Mouse (Mus musculus): ENCODE measurements at regions not wholly inside any gene's neighbourhood (a gene's known extent, or its start where the extent isn't known, plus 50 kb on each side); places are given as distances from the start of the nearest gene placed in this dataset.
A peak's percentile ranks its signal among the peaks of the same experiment; 100 is the strongest.

- WGBS, result 29% methylated on average over 5 of the region's 5 CpGs
- Histone ChIP-seq H3K27me3 (ENCODE audit: control insufficient read depth, insufficient read depth, low read length) (no peaks in the 10 kb centered on the region), H3K4me3 (ENCODE audit: insufficient read depth, low read depth, low read length) (no peak overlapping the region)
Measured at GRCm38 (mm10) chr3:149086704-149087103, 96.3 kb upstream of the Adgrl2 start.

GRCm38 (mm10) chr3:149086086-149086485, 95.7 kb upstream of the Adgrl2 start:
- H3K27ac ChIP-seq (replicated peaks; ENCODE audit: insufficient read depth, low read depth, low read length), result no peak overlapping the region
- H3K4me3 ChIP-seq (ENCODE audit: insufficient read depth, low read depth, low read length), result no peak overlapping the region
- DNase-seq (ENCODE audit: extremely low read depth, low read depth, low spot score), result no peak
- no peak overlapping the region for H3K9ac ChIP-seq (ENCODE audit: low read depth, low read length)
- WGBS, result 44% methylated on average over 3 of the region's 3 CpGs
- peaks cover 33% of the 10 kb centered on the region for H3K4me1 ChIP-seq (ENCODE audit: control insufficient read depth, insufficient read depth, low read length)
- no peaks in the 10 kb centered on the region for H3K36me3 ChIP-seq (ENCODE audit: control insufficient read depth, insufficient read depth, low read length)
- H3K27me3 ChIP-seq (ENCODE audit: control insufficient read depth, insufficient read depth, low read length), result no peaks in the 10 kb centered on the region
- H3K79me2 ChIP-seq (ENCODE audit: control insufficient read depth, insufficient read depth, low read length), result no peaks in the 10 kb centered on the region
- no peak for TF ChIP-seq POLR2A (IDR thresholded peaks at IDR 0.05; ENCODE audit: extremely low read depth, insufficient read depth, low read length)
- no peak for TF ChIP-seq CTCF (IDR thresholded peaks at IDR 0.05; ENCODE audit: low read depth, low read length)

More at GRCm38 (mm10) chr3:149086704-149087103, 96.3 kb upstream of the Adgrl2 start:
- H3K9ac ChIP-seq (ENCODE audit: low read depth, low read length), result no peak overlapping the region
- H3K27ac ChIP-seq (replicated peaks; ENCODE audit: insufficient read depth, low read depth, low read length), result no peak overlapping the region
- H3K79me2 ChIP-seq (ENCODE audit: control insufficient read depth, insufficient read depth, low read length), result no peaks in the 10 kb centered on the region
- DNase-seq (ENCODE audit: extremely low read depth, low read depth, low spot score), result no peak
- TF ChIP-seq CTCF (IDR thresholded peaks at IDR 0.05; ENCODE audit: low read depth, low read length) (no peak), POLR2A (IDR thresholded peaks at IDR 0.05; ENCODE audit: extremely low read depth, insufficient read depth, low read length) (no peak)
- H3K4me1 ChIP-seq (ENCODE audit: control insufficient read depth, insufficient read depth, low read length), result peaks cover 33% of the 10 kb centered on the region
- H3K36me3 ChIP-seq (ENCODE audit: control insufficient read depth, insufficient read depth, low read length), result no peaks in the 10 kb centered on the region

GRCm38 (mm10) chr3:149084861-149085598, 94.7 kb upstream of the Adgrl2 start:
- TF ChIP-seq CTCF (IDR thresholded peaks at IDR 0.05; ENCODE audit: low read depth, low read length) (no peak), POLR2A (IDR thresholded peaks at IDR 0.05; ENCODE audit: extremely low read depth, insufficient read depth, low read length) (no peak)
- Histone ChIP-seq H3K4me1 (ENCODE audit: control insufficient read depth, insufficient read depth, low read length) (peaks cover 31% of the 10 kb centered on the region), H3K36me3 (ENCODE audit: control insufficient read depth, insufficient read depth, low read length) (no peaks in the 10 kb centered on the region), H3K27ac (replicated peaks; ENCODE audit: insufficient read depth, low read depth, low read length) (no peak overlapping the region), H3K27me3 (ENCODE audit: control insufficient read depth, insufficient read depth, low read length) (no peaks in the 10 kb centered on the region), H3K9ac (ENCODE audit: low read depth, low read length) (no peak overlapping the region), H3K79me2 (ENCODE audit: control insufficient read depth, insufficient read depth, low read length) (no peaks in the 10 kb centered on the region), H3K4me3 (ENCODE audit: insufficient read depth, low read depth, low read length) (no peak overlapping the region)
- peak; percentile 51 for DNase-seq (ENCODE audit: extremely low read depth, low read depth, low spot score)
- WGBS, result 45% methylated on average over 10 of the region's 10 CpGs

GRCm38 (mm10) chr3:149083391-149083790, 93.0 kb upstream of the Adgrl2 start:
- WGBS, result 16% methylated on average over 11 of the region's 11 CpGs
- no peak overlapping the region for H3K27ac ChIP-seq (replicated peaks; ENCODE audit: insufficient read depth, low read depth, low read length)

GRCm38 (mm10) chr3:149078881-149079280, 88.5 kb upstream of the Adgrl2 start:
- DNase-seq (ENCODE audit: extremely low read depth, low read depth, low spot score), result no peak
- Histone ChIP-seq H3K4me1 (ENCODE audit: control insufficient read depth, insufficient read depth, low read length) (peaks cover 6% of the 10 kb centered on the region), H3K9ac (ENCODE audit: low read depth, low read length) (no peak overlapping the region), H3K36me3 (ENCODE audit: control insufficient read depth, insufficient read depth, low read length) (no peaks in the 10 kb centered on the region), H3K27me3 (ENCODE audit: control insufficient read depth, insufficient read depth, low read length) (no peaks in the 10 kb centered on the region), H3K27ac (replicated peaks; ENCODE audit: insufficient read depth, low read depth, low read length) (no peak overlapping the region), H3K79me2 (ENCODE audit: control insufficient read depth, insufficient read depth, low read length) (no peaks in the 10 kb centered on the region), H3K4me3 (ENCODE audit: insufficient read depth, low read depth, low read length) (no peak overlapping the region)
- 79% methylated on average over 4 of the region's 4 CpGs for WGBS
- TF ChIP-seq POLR2A (IDR thresholded peaks at IDR 0.05; ENCODE audit: extremely low read depth, insufficient read depth, low read length) (no peak), CTCF (IDR thresholded peaks at IDR 0.05; ENCODE audit: low read depth, low read length) (no peak)

More at GRCm38 (mm10) chr3:149083391-149083790, 93.0 kb upstream of the Adgrl2 start:
- Histone ChIP-seq H3K4me1 (ENCODE audit: control insufficient read depth, insufficient read depth, low read length) (peaks cover 26% of the 10 kb centered on the region), H3K36me3 (ENCODE audit: control insufficient read depth, insufficient read depth, low read length) (no peaks in the 10 kb centered on the region), H3K79me2 (ENCODE audit: control insufficient read depth, insufficient read depth, low read length) (no peaks in the 10 kb centered on the region), H3K9ac (ENCODE audit: low read depth, low read length) (no peak overlapping the region), H3K27me3 (ENCODE audit: control insufficient read depth, insufficient read depth, low read length) (no peaks in the 10 kb centered on the region), H3K4me3 (ENCODE audit: insufficient read depth, low read depth, low read length) (no peak overlapping the region)
- TF ChIP-seq CTCF (IDR thresholded peaks at IDR 0.05; ENCODE audit: low read depth, low read length) (no peak), POLR2A (IDR thresholded peaks at IDR 0.05; ENCODE audit: extremely low read depth, insufficient read depth, low read length) (no peak)
- DNase-seq (ENCODE audit: extremely low read depth, low read depth, low spot score), result peak; percentile 64

GRCm38 (mm10) chr3:149076928-149077551, 86.7 kb upstream of the Adgrl2 start:
- no peaks in the 10 kb centered on the region for H3K36me3 ChIP-seq (ENCODE audit: control insufficient read depth, insufficient read depth, low read length)
- H3K79me2 ChIP-seq (ENCODE audit: control insufficient read depth, insufficient read depth, low read length), result no peaks in the 10 kb centered on the region
- H3K4me3 ChIP-seq (ENCODE audit: insufficient read depth, low read depth, low read length), result no peak overlapping the region
- no peak overlapping the region for H3K9ac ChIP-seq (ENCODE audit: low read depth, low read length)
- H3K27me3 ChIP-seq (ENCODE audit: control insufficient read depth, insufficient read depth, low read length), result no peaks in the 10 kb centered on the region
- no peak for DNase-seq (ENCODE audit: extremely low read depth, low read depth, low spot score)
- TF ChIP-seq POLR2A (IDR thresholded peaks at IDR 0.05; ENCODE audit: extremely low read depth, insufficient read depth, low read length) (no peak), CTCF (IDR thresholded peaks at IDR 0.05; ENCODE audit: low read depth, low read length) (no peak)
- H3K27ac ChIP-seq (replicated peaks; ENCODE audit: insufficient read depth, low read depth, low read length), result no peak overlapping the region
- no peaks in the 10 kb centered on the region for H3K4me1 ChIP-seq (ENCODE audit: control insufficient read depth, insufficient read depth, low read length)
- WGBS, result 72% methylated on average over 21 of the region's 21 CpGs
